ENCODE assay signal across 9 mouse cellular contexts in genomic region chr10:5593464-5593863, GRCm38 (mm10). TPM values are rescaled to one million over a fixed set of nuclear protein-coding genes. Genes with fewer than 3 reads are reported as not detected.
DNase-seq lines count a peak whose midpoint lies in the region; ATAC-seq and TF ChIP-seq lines count a peak whose summit lies in the region.
"Had no signal": no experiment of that assay in that cellular context is flagged by ENCODE, and none has a peak within 500 bp of the region (broad histone marks: within the 10 kb centered on the region; RNA-seq: fewer than 3 reads in every experiment).

Gene Myct1 (plus strand): TSS chr10:5593775.

- no peaks in the 10 kb centered on the region for H3K27me3 ChIP-seq in heart, embryonic 14.5 days (ENCODE audit: control insufficient read depth, insufficient read depth, low read length)
- no peaks in the 10 kb centered on the region for H3K27me3 ChIP-seq in liver, embryonic 14.5 days (ENCODE audit: control insufficient read depth, insufficient read depth, low read length)
- no peaks in the 10 kb centered on the region for H3K27me3 ChIP-seq in forebrain, embryonic 10.5 days (ENCODE audit: poor library complexity, severe bottlenecking)
- H3K27me3 ChIP-seq: liver, embryonic 15.5 days had no signal

- H3K27ac ChIP-seq in heart, embryonic 14.5 days (replicated peaks in 1 of 2; ENCODE audit: control insufficient read depth in 1 of 2, insufficient read depth in 1 of 2, low read depth in 2 of 2, low read length in 2 of 2): peak within 1 kb of the TSS; percentile 76 to 81
- H3K27ac ChIP-seq in liver, embryonic 14.5 days: no peak within 1 kb of the TSS
- no peak within 1 kb of the TSS for H3K27ac ChIP-seq in forebrain, embryonic 10.5 days
- H3K27ac ChIP-seq: liver, embryonic 15.5 days had no signal

- 11% methylated on average over 5 of the region's 5 CpGs for WGBS in heart, embryonic 14.5 days
- 7% methylated on average over 5 of the region's 5 CpGs for WGBS in liver, embryonic 14.5 days (ENCODE audit: insufficient replicate concordance)
- 67% methylated on average over 5 of the region's 5 CpGs for WGBS in forebrain, embryonic 10.5 days

- H3K4me2 ChIP-seq in heart, embryonic 14.5 days (ENCODE audit: low read length): peak within 1 kb of the TSS; percentile 43
- H3K4me2 ChIP-seq in liver, embryonic 14.5 days (ENCODE audit: low read depth): no peak within 1 kb of the TSS; the same call in 1 of the 2 replicates
- H3K4me2 ChIP-seq: liver, embryonic 15.5 days had no signal

- no peaks in the 10 kb centered on the region for H3K9me3 ChIP-seq in heart, embryonic 14.5 days (ENCODE audit: control insufficient read depth, low read length)
- no peaks in the 10 kb centered on the region for H3K9me3 ChIP-seq in liver, embryonic 14.5 days (ENCODE audit: control insufficient read depth, low read length)
- no peaks in the 10 kb centered on the region for H3K9me3 ChIP-seq in forebrain, embryonic 10.5 days
- H3K9me3 ChIP-seq: liver, embryonic 15.5 days had no signal

- peaks cover 5 to 9% of the 10 kb centered on the region in 2 experiments; a peak in 3 of 4 replicates for H3K4me1 ChIP-seq in heart, embryonic 14.5 days (ENCODE audit: control insufficient read depth in 2 of 2, insufficient read depth in 2 of 2, low read length in 2 of 2)
- peaks cover 0 to 7% of the 10 kb centered on the region in 2 experiments; a peak in 2 of 4 replicates for H3K4me1 ChIP-seq in liver, embryonic 14.5 days (replicated peaks; ENCODE audit: control insufficient read depth in 2 of 2, insufficient read depth in 2 of 2, low read length in 1 of 2)
- no peaks in the 10 kb centered on the region for H3K4me1 ChIP-seq in forebrain, embryonic 10.5 days
- H3K4me1 ChIP-seq: liver, embryonic 15.5 days had no signal

- peak within 1 kb of the TSS; percentile 48 for H3K9ac ChIP-seq in heart, embryonic 14.5 days (ENCODE audit: low read length)
- H3K9ac ChIP-seq in liver, embryonic 14.5 days (replicated peaks): no peak within 1 kb of the TSS
- H3K9ac ChIP-seq: liver, embryonic 15.5 days had no signal

- TF ChIP-seq CTCF in liver, embryonic 14.5 days (IDR thresholded peaks at IDR 0.05; ENCODE audit: low read depth): no peak

- DNase-seq in embryo, embryonic 10 days (ENCODE audit: low spot score): peak; percentile 18
- no peak for DNase-seq in embryo, embryonic 9.5 days (ENCODE audit: extremely low spot score)
- DNase-seq in 416B (ENCODE audit: low read depth): peak; percentile 96
- peak in 1 of 3 experiments; percentile 11 for DNase-seq in liver, embryonic 14.5 days (ENCODE audit: low read depth in 3 of 3, low spot score in 3 of 3)
- DNase-seq in forebrain, embryonic 10.5 days (ENCODE audit: extremely low spot score, low spot score): no peak
- no peak for DNase-seq in urinary bladder, postnatal 4 days (ENCODE audit: low spot score in 2 of 2)
- DNase-seq in c-Kit-positive CD71-positive TER-119-positive erythroid progenitor cells, embryonic 14.5 days (ENCODE audit: low spot score): no peak

- TF ChIP-seq EP300 in liver, embryonic 14.5 days (IDR thresholded peaks at IDR 0.05; ENCODE audit: low read depth): 0 out of 2 replicates have a peak, but pooled peaks have one; percentile 20

- ATAC-seq in heart, embryonic 14.5 days (ENCODE audit: insufficient number of reproducible peaks, insufficient read depth, low FRiP score, low read depth): no peak
- ATAC-seq in liver, embryonic 14.5 days (ENCODE audit: insufficient read depth): no peak

- peak within 1 kb of the TSS; percentile 24 to 32 for H3K4me3 ChIP-seq in heart, embryonic 14.5 days (ENCODE audit: control insufficient read depth in 1 of 2, insufficient read depth in 1 of 2, low read depth in 1 of 2, low read length in 2 of 2)
- 0 out of 4 replicates have a peak within 1 kb of the TSS, but pooled peaks of 1 of the 2 experiments have one; percentile 13 for H3K4me3 ChIP-seq in liver, embryonic 14.5 days (ENCODE audit: insufficient read depth in 1 of 2, low read depth in 2 of 2, low read length in 2 of 2)
- H3K4me3 ChIP-seq in forebrain, embryonic 10.5 days: no peak within 1 kb of the TSS
- H3K4me3 ChIP-seq: liver, embryonic 15.5 days had no signal

- no peaks in the 10 kb centered on the region for H3K36me3 ChIP-seq in heart, embryonic 14.5 days (ENCODE audit: control insufficient read depth, insufficient read depth, low read length)
- no peaks in the 10 kb centered on the region for H3K36me3 ChIP-seq in liver, embryonic 14.5 days (replicated peaks; ENCODE audit: control insufficient read depth, insufficient read depth, low read depth)
- H3K36me3 ChIP-seq in forebrain, embryonic 10.5 days (replicated peaks): no peaks in the 10 kb centered on the region
- H3K36me3 ChIP-seq: liver, embryonic 15.5 days had no signal

RNA-seq across cellular contexts. Expression of gene Myct1, which starts in this region (rescaled TPM):
- 7.1 and 7.7 TPM in 2 replicates for polyA plus RNA-seq in heart, embryonic 14.5 days (2014; fragmentation: Nextera tagmentation; extraction: Ambion mirVana)
- polyA plus RNA-seq in liver, embryonic 14.5 days (2012; rRNA removed): 0.86 and 1.0 TPM in 2 replicates
- 1.6 and 2.0 TPM in 2 replicates for polyA plus RNA-seq in liver, embryonic 14.5 days (2014; fragmentation: Nextera tagmentation; extraction: Ambion mirVana)
- 1.1 and 1.2 TPM in 2 replicates for polyA plus RNA-seq in forebrain, embryonic 10.5 days (2016; fragmentation: Nextera tagmentation; extraction: Ambion mirVana)

Comparison
In these comparisons a context has a peak if more than half of its experiments do, and no peak if none do; other contexts are left out.
1. DNase-seq: peak in embryo, embryonic 10 days (single experiment) and 416B (single experiment); none in embryo, embryonic 9.5 days (single experiment), forebrain, embryonic 10.5 days (single experiment), urinary bladder, postnatal 4 days (0 of 2) and c-Kit-positive CD71-positive TER-119-positive erythroid progenitor cells, embryonic 14.5 days (single experiment).
2. H3K27ac ChIP-seq: peak in heart, embryonic 14.5 days (2 of 2); none in liver, embryonic 14.5 days (single experiment) and forebrain, embryonic 10.5 days (single experiment).